Mouse (Mus musculus) lung, embryonic 16.5 days (tissue): ENCODE data around the gene Edem3. TPM values are rescaled to one million over a fixed set of nuclear protein-coding genes. Genes with fewer than 3 reads are reported as not detected.

Source experiments
- ATAC-seq: fragments of 200-750 bp; cut with Nextera tagmentation; 2 replicates; pipeline ENCODE4 v1.8.0; 2017; ENCODE audit warnings: low read depth, mild to moderate bottlenecking, moderate library complexity
- H3K27ac ChIP-seq: fragments of 300-500 bp; sonication (generic); 2 replicates; pipeline ENCODE4 v1.5.1; 2014; ENCODE audit warnings: mild to moderate bottlenecking, control low read depth, low read length
- H3K27me3 ChIP-seq: fragments of 300-500 bp; sonication (generic); 2 replicates; pipeline ENCODE4 v1.6.1; 2014; ENCODE audit warnings: low read depth, low read length, mixed read lengths; ENCODE audit not compliant: control insufficient read depth, insufficient read depth
- H3K36me3 ChIP-seq: fragments of 300-500 bp; sonication (generic); 2 replicates; pipeline ENCODE4 v1.6.1; 2014; ENCODE audit warnings: low read length; ENCODE audit not compliant: control insufficient read depth, insufficient read depth
- H3K4me1 ChIP-seq: fragments of 300-500 bp; sonication (generic); replicated peaks from 2 replicates; pipeline ENCODE4 v1.6.1; 2014; ENCODE audit warnings: low read length, mixed read lengths; ENCODE audit not compliant: control insufficient read depth, insufficient read depth
- H3K4me2 ChIP-seq: fragments of 300-500 bp; sonication (generic); 2 replicates; pipeline ENCODE4 v1.6.1; 2014; ENCODE audit warnings: low read depth, low read length, control low read depth
- H3K4me3 ChIP-seq: fragments of 300-500 bp; sonication (generic); 2 replicates; pipeline ENCODE4 v1.5.1; 2014; ENCODE audit warnings: mild to moderate bottlenecking, low read length, control low read depth
- H3K9ac ChIP-seq: fragments of 300-500 bp; sonication (generic); 2 replicates; pipeline ENCODE4 v1.6.1; 2014; ENCODE audit warnings: low read length, control low read depth
- H3K9me3 ChIP-seq: fragments of 300-500 bp; sonication (generic); 2 replicates; pipeline ENCODE4 v1.6.1; 2016; ENCODE audit warnings: low read length; ENCODE audit not compliant: control insufficient read depth
- WGBS: fragments of 180-500 bp; shearing (Covaris S2); extraction: QIAGEN DNeasy Blood & Tissue Kit; methylation state at CpG from one replicate; pipeline ENCODE4 v1.1.7; 2014; 5-methylcytosine and 5-hydroxymethylcytosine counted together
- polyA plus RNA-seq: library from polyadenylated mRNA; unstranded; fragments of >200 nt; fragmentation: Nextera tagmentation; extraction: Ambion mirVana; gene quantifications from 2 replicates; pipeline ENCODE4 v1.2.1, GENCODE M21; 2015

Gene Edem3
- polyA plus RNA-seq = 15.9 and 17.7 TPM in 2 replicates

DNA sequence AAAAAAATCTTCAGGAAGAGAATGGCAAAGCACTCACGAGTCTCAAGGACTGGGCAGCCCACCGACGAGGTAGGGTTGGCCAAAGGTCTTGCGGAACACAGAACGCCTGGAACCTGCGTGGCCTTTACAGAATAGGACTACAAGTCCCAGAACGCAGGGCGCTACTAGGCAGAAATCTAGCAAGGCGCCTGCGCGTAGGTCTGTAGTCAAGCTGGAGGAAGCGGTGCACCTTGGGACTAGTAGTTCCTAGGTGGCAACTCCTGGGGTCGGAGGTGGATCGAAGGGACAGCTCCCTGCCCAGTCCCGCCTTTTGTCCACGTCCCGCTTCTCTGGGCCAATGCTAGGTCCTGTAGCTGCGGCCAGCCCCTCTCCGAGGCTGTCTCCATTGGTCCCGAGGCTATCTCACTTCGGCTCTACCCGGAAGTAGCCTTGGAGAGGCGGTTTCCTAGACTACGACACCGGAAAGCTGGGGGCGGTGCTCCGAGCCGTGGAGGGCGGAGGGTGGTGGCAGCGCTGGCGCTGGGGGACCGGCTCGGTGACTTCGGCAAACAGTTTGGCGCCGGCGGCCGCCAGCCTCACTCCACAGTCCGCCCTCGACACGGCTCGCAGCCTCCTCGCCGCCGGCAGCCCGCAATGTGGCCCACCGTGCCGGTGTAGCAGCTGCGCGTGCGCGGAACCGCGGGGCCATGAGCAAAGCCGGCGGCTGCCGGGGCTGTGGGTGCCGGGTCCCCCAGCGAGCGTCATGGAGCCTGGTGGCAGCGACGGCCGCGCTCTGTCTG lies at the start of gene Edem3:
TSS of gene Edem3 (plus strand) at position 491 of the 779 bp plus-strand sequence.
- Histone ChIP-seq H3K4me3 (peak within 1 kb of the TSS; percentile 98), H3K27ac (peak within 1 kb of the TSS; percentile 78), H3K4me2 (peak within 1 kb of the TSS; percentile 94), H3K9me3 (no peaks in the 10 kb centered on the region), H3K4me1 (peaks cover 18% of the 10 kb centered on the region), H3K27me3 (no peaks in the 10 kb centered on the region), H3K9ac (peak within 1 kb of the TSS; percentile 72), H3K36me3 (no peaks in the 10 kb centered on the region)
- peak; percentile 99 for ATAC-seq
- under 1% methylated on average over 62 of the region's 64 CpGs for WGBS

DNA sequence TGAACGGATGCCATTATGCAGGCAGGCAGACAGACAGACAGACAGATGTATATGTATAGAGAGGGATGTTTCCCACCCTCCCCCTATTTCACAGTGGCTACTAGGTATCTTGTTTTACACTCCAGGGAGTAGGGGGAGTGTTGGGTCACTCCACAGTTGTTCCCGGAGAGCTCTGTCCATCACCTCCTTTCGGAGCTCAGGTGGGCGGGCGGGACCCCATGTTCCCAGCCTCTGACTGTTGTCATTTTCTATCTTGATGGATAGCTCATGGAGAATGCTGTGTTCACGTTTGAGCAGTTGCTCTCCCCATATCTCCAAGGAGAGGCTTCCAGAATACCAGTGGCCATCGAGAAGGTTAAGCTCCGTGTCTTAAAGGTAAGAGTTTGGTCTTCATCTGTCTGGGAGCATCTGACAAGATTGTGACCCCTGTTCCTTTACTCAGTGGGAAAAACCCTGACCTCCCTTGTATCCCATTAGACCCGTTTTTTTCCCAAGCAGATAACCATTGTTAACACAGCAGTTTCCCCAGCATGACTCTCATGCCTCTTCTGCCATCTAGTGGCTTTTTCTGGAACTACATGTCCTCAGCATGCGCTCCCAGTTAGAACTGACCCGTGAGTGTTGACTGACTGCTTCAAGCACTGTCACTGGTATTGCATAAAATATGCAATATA lies 49.3 kb upstream of the Edem3 start:
- Histone ChIP-seq H3K36me3 (no peaks in the 10 kb centered on the region), H3K9me3 (no peaks in the 10 kb centered on the region), H3K4me1 (peaks cover 14% of the 10 kb centered on the region), H3K4me2 (no peak overlapping the region), H3K27me3 (no peaks in the 10 kb centered on the region; the same call in 1 of the 2 replicates), H3K4me3 (no peak overlapping the region), H3K9ac (no peak overlapping the region), H3K27ac (no peak overlapping the region)
- peak; percentile 68 for ATAC-seq
- WGBS = 25% methylated on average over 11 of the region's 11 CpGs

DNA sequence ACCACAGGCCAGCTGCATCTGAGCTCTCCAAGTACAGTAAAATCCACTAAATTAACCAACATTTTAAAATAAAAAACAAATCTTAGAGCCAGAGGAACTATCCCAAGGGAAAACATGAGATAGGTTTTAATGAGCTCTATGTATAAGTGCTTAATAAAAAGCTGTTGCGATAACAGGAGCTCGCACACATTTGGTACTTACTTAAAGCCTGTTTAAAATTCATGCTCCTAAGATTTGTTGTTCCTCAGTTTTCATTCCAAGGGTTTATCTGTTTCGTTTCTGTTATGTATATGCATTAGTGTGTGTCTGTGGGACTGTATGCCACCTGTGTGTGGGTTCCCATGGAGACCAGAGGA lies 48.8 kb upstream of the Edem3 start:
- Histone ChIP-seq H3K9me3 (no peaks in the 10 kb centered on the region), H3K36me3 (no peaks in the 10 kb centered on the region), H3K4me2 (no peak overlapping the region), H3K9ac (no peak overlapping the region), H3K27me3 (no peaks in the 10 kb centered on the region; the same call in 1 of the 2 replicates), H3K27ac (no peak overlapping the region), H3K4me1 (peaks cover 14% of the 10 kb centered on the region), H3K4me3 (no peak overlapping the region)
- no peak for ATAC-seq
- WGBS = 74% methylated on average over 3 of the region's 3 CpGs

DNA sequence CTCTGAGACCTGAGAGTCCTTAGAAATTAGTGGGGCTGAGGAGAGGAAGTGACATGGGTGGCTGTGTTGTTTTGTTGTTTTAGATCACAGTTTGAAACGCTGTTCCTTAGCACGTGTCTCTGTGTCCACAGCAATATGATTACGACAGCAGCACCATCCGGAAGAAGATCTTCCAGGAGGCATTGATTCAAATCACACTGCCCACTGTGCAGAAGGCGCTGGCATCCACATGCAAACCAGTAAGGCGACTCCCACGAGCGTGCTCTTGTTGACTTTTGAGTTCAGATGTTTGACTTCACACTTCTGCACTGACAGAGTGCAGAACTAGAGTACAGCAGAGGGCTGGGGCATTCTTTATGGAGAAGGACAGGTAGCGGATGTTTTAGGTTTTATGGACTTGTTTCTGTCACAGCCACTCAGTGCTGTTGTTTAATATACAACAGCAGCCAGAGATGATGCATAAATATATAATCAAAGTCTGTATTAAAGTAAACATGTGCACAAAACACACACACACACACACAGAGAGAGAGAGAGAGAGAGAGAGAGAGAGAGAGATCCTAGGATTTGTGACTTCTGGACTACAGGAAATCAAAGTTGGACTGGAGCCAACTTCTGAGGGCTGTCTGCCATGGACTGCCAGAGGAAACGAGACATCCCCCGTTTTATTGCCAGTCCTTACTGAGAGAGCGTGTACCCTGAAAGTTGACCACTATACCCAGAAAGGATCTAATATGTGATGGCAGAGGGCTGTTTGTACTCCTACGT lies 46.0 kb upstream of the Edem3 start:
- Histone ChIP-seq H3K36me3 (no peaks in the 10 kb centered on the region), H3K4me3 (no peak overlapping the region), H3K9ac (no peak overlapping the region; the same call in 1 of the 2 replicates), H3K9me3 (no peaks in the 10 kb centered on the region), H3K27ac (peak overlapping the region; percentile 51), H3K27me3 (no peaks in the 10 kb centered on the region; the same call in 1 of the 2 replicates), H3K4me1 (peaks cover 14% of the 10 kb centered on the region), H3K4me2 (peak overlapping the region; percentile 35)
- ATAC-seq = peak; percentile 71
- WGBS = 7% methylated on average over 13 of the region's 13 CpGs

DNA sequence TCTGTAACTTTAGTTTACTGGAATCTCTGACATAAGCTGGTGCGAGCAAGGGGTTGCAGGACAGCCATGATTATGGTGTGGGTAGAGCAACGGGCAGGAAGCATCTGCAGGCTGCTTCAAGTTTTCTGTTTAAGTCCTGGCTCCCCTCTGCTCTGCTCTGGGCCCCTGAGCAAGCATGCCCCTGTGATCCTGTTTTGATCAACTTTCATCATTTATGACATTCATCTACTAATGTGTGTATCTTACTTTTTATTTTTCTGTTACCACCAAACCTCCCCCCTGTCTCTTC lies 45.5 kb upstream of the Edem3 start:
- WGBS = 18% methylated on average over 2 of the region's 2 CpGs
- Histone ChIP-seq H3K4me2 (peak overlapping the region; percentile 35; the same call in 1 of the 2 replicates), H3K36me3 (no peaks in the 10 kb centered on the region), H3K27me3 (no peaks in the 10 kb centered on the region; the same call in 1 of the 2 replicates), H3K4me3 (no peak overlapping the region), H3K27ac (peak overlapping the region; percentile 51), H3K9ac (no peak overlapping the region), H3K4me1 (peaks cover 14% of the 10 kb centered on the region), H3K9me3 (no peaks in the 10 kb centered on the region)
- ATAC-seq = peak; percentile 58

DNA sequence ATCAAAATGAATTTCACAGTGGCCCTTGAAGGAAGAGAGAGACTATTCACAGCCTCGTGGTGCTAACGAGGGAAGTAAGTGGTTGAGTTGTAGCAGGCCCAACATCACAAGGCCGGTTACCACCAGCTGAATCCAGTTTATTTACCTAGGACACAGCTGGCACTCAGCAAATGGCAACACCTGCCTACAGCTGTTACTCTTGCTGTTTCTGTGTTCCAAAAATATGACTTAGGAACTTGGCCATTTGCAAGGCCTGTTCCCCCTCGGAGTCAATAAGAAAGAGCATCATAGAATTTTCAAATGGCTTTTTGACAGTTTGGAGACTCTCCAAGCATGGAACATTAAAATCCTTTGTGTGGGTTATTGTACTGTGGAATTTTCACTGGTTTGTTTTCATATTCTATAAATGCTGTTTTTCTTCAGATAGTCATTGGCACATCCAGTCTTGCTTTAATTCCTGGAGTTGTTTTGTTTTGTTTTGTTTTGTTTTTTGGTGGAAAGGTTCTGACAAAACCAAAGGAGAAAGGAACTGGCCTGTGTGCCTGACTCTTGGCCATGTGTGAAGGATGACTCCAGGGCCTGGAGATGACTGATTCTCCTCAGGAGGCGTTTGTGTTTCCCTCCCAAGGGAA lies 44.6 kb upstream of the Edem3 start:
- H3K9ac ChIP-seq = no peak overlapping the region
- no peak overlapping the region for H3K27ac ChIP-seq
- no peaks in the 10 kb centered on the region; the same call in 1 of the 2 replicates for H3K27me3 ChIP-seq
- no peak for ATAC-seq
- 42% methylated on average over 5 of the region's 5 CpGs for WGBS
- no peak overlapping the region for H3K4me2 ChIP-seq
- no peaks in the 10 kb centered on the region for H3K36me3 ChIP-seq
- H3K4me3 ChIP-seq = no peak overlapping the region
- H3K9me3 ChIP-seq = no peaks in the 10 kb centered on the region
- peaks cover 14% of the 10 kb centered on the region for H3K4me1 ChIP-seq

DNA sequence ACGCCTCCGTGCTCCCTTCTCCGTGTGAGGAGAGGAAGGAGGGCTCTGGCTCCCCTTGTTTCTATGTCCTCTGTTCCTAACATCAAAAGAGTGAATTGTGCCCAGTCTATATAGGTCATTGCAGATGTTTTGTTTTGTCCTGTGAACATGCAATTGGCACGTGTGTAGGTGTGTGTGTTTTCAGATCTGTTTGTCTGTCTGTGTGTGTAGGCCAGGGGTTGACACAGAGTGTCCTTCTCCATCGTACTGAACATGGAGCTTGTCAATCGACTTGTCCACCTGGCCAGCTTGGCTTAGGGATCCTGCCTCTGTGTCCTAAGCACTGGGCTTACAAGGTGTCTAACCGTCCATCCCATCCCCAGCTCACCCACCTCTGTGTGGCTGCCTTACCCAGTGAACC lies 44.1 kb upstream of the Edem3 start:
- 61% methylated on average over 7 of the region's 7 CpGs for WGBS
- H3K9me3 ChIP-seq = no peaks in the 10 kb centered on the region
- peaks cover 14% of the 10 kb centered on the region for H3K4me1 ChIP-seq
- H3K36me3 ChIP-seq = no peaks in the 10 kb centered on the region
- H3K27me3 ChIP-seq = no peaks in the 10 kb centered on the region; the same call in 1 of the 2 replicates
- no peak overlapping the region for H3K4me3 ChIP-seq
- H3K4me2 ChIP-seq = no peak overlapping the region
- no peak overlapping the region for H3K27ac ChIP-seq
- ATAC-seq = no peak
- H3K9ac ChIP-seq = no peak overlapping the region

DNA sequence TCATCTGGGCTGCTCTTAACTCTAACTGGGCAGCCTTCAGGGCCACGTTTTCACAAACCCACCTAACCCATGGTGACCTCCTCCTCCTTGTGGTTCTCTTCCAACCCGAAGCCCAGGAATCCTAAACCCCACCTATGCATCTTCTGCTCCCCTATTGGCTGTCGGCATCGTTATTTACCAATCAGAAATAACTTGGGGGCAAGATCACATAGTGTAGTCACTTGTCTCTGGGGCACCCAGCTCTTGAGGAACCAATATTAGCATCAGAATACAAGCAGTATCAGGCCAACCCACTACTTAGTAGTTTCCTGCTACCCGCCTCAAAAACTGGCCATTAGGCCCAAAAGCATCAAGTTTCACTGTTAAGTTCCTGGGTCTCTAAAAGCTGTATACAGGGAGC lies 42.5 kb upstream of the Edem3 start:
- Histone ChIP-seq H3K9ac (no peak overlapping the region), H3K27ac (no peak overlapping the region), H3K4me3 (no peak overlapping the region), H3K9me3 (no peaks in the 10 kb centered on the region), H3K27me3 (no peaks in the 10 kb centered on the region), H3K36me3 (no peaks in the 10 kb centered on the region), H3K4me1 (peaks cover 14% of the 10 kb centered on the region), H3K4me2 (no peak overlapping the region)
- no peak for ATAC-seq
- 61% methylated on average over 5 of the region's 5 CpGs for WGBS

DNA sequence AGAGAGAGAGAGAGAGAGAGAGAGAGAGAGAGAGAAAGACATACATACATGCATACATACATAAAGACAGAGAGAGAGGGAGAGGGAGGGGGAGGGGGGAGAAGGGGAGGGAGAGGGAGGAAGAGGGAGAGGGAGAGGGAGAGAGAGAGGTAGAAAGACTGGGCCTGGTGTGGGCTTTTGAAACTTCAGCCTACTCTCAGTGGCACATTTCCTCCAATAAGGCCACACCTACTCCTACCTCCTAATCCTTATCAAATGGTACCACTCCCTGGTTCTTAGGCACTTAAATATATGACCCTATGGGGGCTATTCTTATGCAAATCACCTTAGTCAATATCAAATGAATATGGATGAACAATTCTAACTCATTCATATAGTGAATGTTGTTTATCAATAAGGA lies 41.5 kb upstream of the Edem3 start:
- no peak overlapping the region for H3K4me3 ChIP-seq

More for the DNA sequence above, 41.5 kb upstream of the Edem3 start:
- H3K27me3 ChIP-seq = no peaks in the 10 kb centered on the region
- no peaks in the 10 kb centered on the region for H3K9me3 ChIP-seq
- H3K36me3 ChIP-seq = no peaks in the 10 kb centered on the region
- no peak for ATAC-seq
- H3K4me2 ChIP-seq = no peak overlapping the region
- no peak overlapping the region for H3K27ac ChIP-seq
- H3K9ac ChIP-seq = no peak overlapping the region
- H3K4me1 ChIP-seq = peaks cover 13% of the 10 kb centered on the region
